Comparison of ENCODE assay signal across 22 mouse cellular contexts in genomic region chr19:34199488-34199887, GRCm38 (mm10). TPM values are rescaled to one million over a fixed set of nuclear protein-coding genes. Genes with fewer than 3 reads are reported as not detected.
DNase-seq lines count a peak whose midpoint lies in the region; ATAC-seq and TF ChIP-seq lines count a peak whose summit lies in the region.
"Had no signal": no experiment of that assay in that cellular context is flagged by ENCODE, and none has a peak within 500 bp of the region (broad histone marks: within the 10 kb centered on the region; RNA-seq: fewer than 3 reads in every experiment).

No protein-coding gene starts in this region.

- no peak for TF ChIP-seq CTCF in liver, adult 2 months (IDR thresholded peaks at IDR 0.05; ENCODE audit: low read depth, low read length)

- H3K36me3 ChIP-seq in liver, adult 2 months (ENCODE audit: control insufficient read depth, insufficient read depth, low read length), result no peaks in the 10 kb centered on the region
- H3K36me3 ChIP-seq in liver, embryonic 11.5 days (ENCODE audit: control insufficient read depth, insufficient read depth, low read length), result no peaks in the 10 kb centered on the region
- H3K36me3 ChIP-seq: embryonic facial prominence, embryonic 13.5 days; limb, embryonic 13.5 days; midbrain, embryonic 13.5 days had no signal

- H3K27me3 ChIP-seq in liver, adult 2 months (ENCODE audit: control insufficient read depth, insufficient read depth, low read length), result peaks cover under 1% of the 10 kb centered on the region; the same call in 1 of the 2 replicates
- no peaks in the 10 kb centered on the region for H3K27me3 ChIP-seq in liver, embryonic 11.5 days (replicated peaks; ENCODE audit: control insufficient read depth, insufficient read depth, low read length)
- H3K27me3 ChIP-seq: embryonic facial prominence, embryonic 13.5 days; limb, embryonic 13.5 days; Patski had no signal

- WGBS in liver, adult 2 months, result 52% methylated on average over 2 of the region's 2 CpGs
- 63% methylated on average over 2 of the region's 2 CpGs for WGBS in liver, embryonic 11.5 days

- no peaks in the 10 kb centered on the region for H3K9me3 ChIP-seq in liver, embryonic 11.5 days (ENCODE audit: control insufficient read depth, low read length)
- H3K9me3 ChIP-seq: embryonic facial prominence, embryonic 13.5 days; limb, embryonic 13.5 days; midbrain, embryonic 13.5 days had no signal

- no peak overlapping the region for H3K4me2 ChIP-seq in liver, embryonic 11.5 days
- H3K4me2 ChIP-seq: embryonic facial prominence, embryonic 13.5 days; heart, embryonic 11.5 days; hindbrain, embryonic 14.5 days; limb, embryonic 13.5 days; midbrain, embryonic 13.5 days had no signal

- H3K4me1 ChIP-seq in liver, adult 2 months (ENCODE audit: control insufficient read depth, insufficient read depth, low read length), result 0 out of 2 replicates have a peak, but pooled peaks cover 2% of the 10 kb centered on the region
- no peaks in the 10 kb centered on the region for H3K4me1 ChIP-seq in liver, embryonic 11.5 days (replicated peaks; ENCODE audit: control insufficient read depth, insufficient read depth, low read length)
- H3K4me1 ChIP-seq: midbrain, embryonic 13.5 days had no signal

- H3K27ac ChIP-seq in liver, adult 2 months (replicated peaks; ENCODE audit: insufficient read depth, low read depth, low read length), result no peak overlapping the region
- no peak overlapping the region for H3K27ac ChIP-seq in liver, embryonic 11.5 days (ENCODE audit: low read depth, low read length)
- H3K27ac ChIP-seq: embryonic facial prominence, embryonic 13.5 days; hindbrain, embryonic 14.5 days; limb, embryonic 13.5 days; midbrain, embryonic 13.5 days had no signal

- TF ChIP-seq POLR2A in liver, adult 2 months (IDR thresholded peaks at IDR 0.05; ENCODE audit: extremely low read depth, insufficient read depth, low read length), result no peak

- DNase-seq in liver, adult 2 months (ENCODE audit: extremely low read depth, low read depth, low spot score), result peak; percentile 23
- DNase-seq in liver, embryonic 11.5 days (ENCODE audit: low spot score), result no peak
- DNase-seq in CD4-positive, CD25-positive, alpha-beta regulatory T cell, adult 2 months (ENCODE audit: low read depth, low spot score), result peak; percentile 50
- peak; percentile 3 for DNase-seq in hindlimb bud, embryonic 11.5 days (ENCODE audit: extremely low spot score, low read depth, low spot score)
- peak; percentile 55 for DNase-seq in naive thymus-derived CD4-positive, alpha-beta T cell, adult 2 months (ENCODE audit: low read depth)
- DNase-seq in right cerebral cortex, postnatal 10 days (ENCODE audit: low spot score in 2 of 2), result no peak
- no peak for DNase-seq in thymus, postnatal 0 days (ENCODE audit: low spot score)
- no peak for DNase-seq in Muller cell, postnatal 12 days (ENCODE audit: inconsistent ontology term)
- DNase-seq: cerebellum, postnatal 14 days; gastrocnemius, postnatal 10 days; heart, postnatal 14 days; kidney, adult 18-20 months; kidney, postnatal 36 days; right cerebral cortex, postnatal 14 days; thymus, postnatal 25 days had no signal

- ATAC-seq in liver, embryonic 11.5 days (replicated peaks; ENCODE audit: low FRiP score), result no peak
- ATAC-seq: midbrain, embryonic 13.5 days; Patski had no signal

- no peak overlapping the region for H3K9ac ChIP-seq in liver, adult 2 months (ENCODE audit: low read depth, low read length)
- H3K9ac ChIP-seq in liver, embryonic 11.5 days (ENCODE audit: low read depth, low read length), result no peak overlapping the region
- H3K9ac ChIP-seq: embryonic facial prominence, embryonic 13.5 days; hindbrain, embryonic 14.5 days; limb, embryonic 13.5 days; midbrain, embryonic 13.5 days had no signal

- H3K79me2 ChIP-seq in liver, adult 2 months (ENCODE audit: control insufficient read depth, insufficient read depth, low read length), result no peaks in the 10 kb centered on the region

- no peak overlapping the region for H3K4me3 ChIP-seq in liver, adult 2 months (ENCODE audit: insufficient read depth, low read depth, low read length)
- no peak overlapping the region for H3K4me3 ChIP-seq in liver, embryonic 11.5 days (ENCODE audit: low read depth, low read length)
- H3K4me3 ChIP-seq: embryonic facial prominence, embryonic 13.5 days; limb, embryonic 13.5 days; midbrain, embryonic 13.5 days had no signal

RNA-seq across cellular contexts. Expression of gene Stambpl1, which starts 7.5 kb away (rescaled TPM):
- total RNA-seq in liver, adult 2 months (2014; rRNA removed), result 2.1 and 3.1 TPM in 2 replicates
- polyA plus RNA-seq in liver, adult 2 months (2012; rRNA removed), result 0.76 and 0.77 TPM in 2 replicates
- polyA plus RNA-seq in liver, embryonic 11.5 days (2014; fragmentation: Nextera tagmentation; extraction: Ambion mirVana), result 4.9 and 5.7 TPM in 2 replicates
- 48.2 and 54.7 TPM in 2 replicates for polyA plus RNA-seq in thymus, postnatal 0 days (2015; fragmentation: Nextera tagmentation; extraction: Ambion mirVana)

RNA-seq across cellular contexts. Expression of gene Ankrd22, which starts 33.6 kb away (rescaled TPM):
- total RNA-seq in liver, adult 2 months (2014; rRNA removed), result 0.28 TPM in 1 of 2 replicates, not detected in the other
- not detected in 2 replicates for polyA plus RNA-seq in liver, adult 2 months (2012; rRNA removed)
- polyA plus RNA-seq in liver, embryonic 11.5 days (2014; fragmentation: Nextera tagmentation; extraction: Ambion mirVana), result not detected in 2 replicates
- 4.0 and 4.7 TPM in 2 replicates for polyA plus RNA-seq in thymus, postnatal 0 days (2015; fragmentation: Nextera tagmentation; extraction: Ambion mirVana)
- total RNA-seq: gastrocnemius, postnatal 10 days; heart, postnatal 14 days; layer of hippocampus, postnatal 14 days had no signal
- polyA plus RNA-seq: heart, embryonic 11.5 days; hindbrain, embryonic 14.5 days; midbrain, embryonic 13.5 days had no signal

RNA-seq across cellular contexts. Expression of gene Acta2, which starts 55.9 kb away (rescaled TPM):
- total RNA-seq in liver, adult 2 months (2014; rRNA removed), result 2.0 and 5.2 TPM in 2 replicates
- 3.6 and 4.6 TPM in 2 replicates for polyA plus RNA-seq in liver, adult 2 months (2012; rRNA removed)
- 44.3 and 68.2 TPM in 2 replicates for polyA plus RNA-seq in liver, embryonic 11.5 days (2014; fragmentation: Nextera tagmentation; extraction: Ambion mirVana)
- 19.2 and 36.5 TPM in 2 replicates for polyA plus RNA-seq in thymus, postnatal 0 days (2015; fragmentation: Nextera tagmentation; extraction: Ambion mirVana)

Comparison
In these comparisons a context has a peak if more than half of its experiments do, and no peak if none do; other contexts are left out.
1. DNase-seq: peak in liver, adult 2 months (single experiment), CD4-positive, CD25-positive, alpha-beta regulatory T cell, adult 2 months (single experiment), hindlimb bud, embryonic 11.5 days (single experiment) and naive thymus-derived CD4-positive, alpha-beta T cell, adult 2 months (single experiment); none in liver, embryonic 11.5 days (single experiment), right cerebral cortex, postnatal 10 days (0 of 2), thymus, postnatal 0 days (single experiment) and Muller cell, postnatal 12 days (single experiment).